Mouse (Mus musculus) mature B cell (primary cell): ENCODE results near the gene Ror2.

Experiments used
- in situ Hi-C: fragments of 300-500 bp; cut with MboI; formaldehyde crosslinking; loops from 2 replicates; pipeline ENCODE4 v1.14.3; 2019

Gene Ror2

GRCm38 (mm10) chr13:53130032-53130431 lies 155.9 kb downstream of the Ror2 start:
- in situ Hi-C loops: no loop called here

- in situ Hi-C loops: no loop called here
These were observed 160.3 kb downstream of the Ror2 start for GRCm38 (mm10) chr13:53125627-53126026.

GRCm38 (mm10) chr13:53122085-53122484 lies 163.8 kb downstream of the Ror2 start:
- in situ Hi-C loops: no loop called here

GRCm38 (mm10) chr13:53120906-53121305 lies 165.0 kb downstream of the Ror2 start:
- in situ Hi-C loops: no loop called here

- in situ Hi-C loops: no loop called here
These were observed 166.1 kb downstream of the Ror2 start for GRCm38 (mm10) chr13:53119586-53120426.

- in situ Hi-C loops: no loop called here
These were observed 167.5 kb downstream of the Ror2 start for GRCm38 (mm10) chr13:53118398-53118797.

GRCm38 (mm10) chr13:53117921-53118320 lies 168.0 kb downstream of the Ror2 start:
- in situ Hi-C loops: no loop called here

- in situ Hi-C loops: no loop called here
These were observed 175.7 kb downstream of the Ror2 start for GRCm38 (mm10) chr13:53110249-53110578.

GRCm38 (mm10) chr13:53109560-53110248 lies 176.2 kb downstream of the Ror2 start:
- in situ Hi-C loops: no loop called here

- in situ Hi-C loops: no loop called here
These were observed 179.2 kb downstream of the Ror2 start for GRCm38 (mm10) chr13:53106676-53107075.

GRCm38 (mm10) chr13:53099771-53100682 lies 185.9 kb downstream of the Ror2 start:
- in situ Hi-C loops: no loop called here

- in situ Hi-C loops: no loop called here
These were observed 189.3 kb downstream of the Ror2 start for GRCm38 (mm10) chr13:53096615-53097014.

GRCm38 (mm10) chr13:53095222-53095621 lies 190.7 kb downstream of the Ror2 start:
- in situ Hi-C loops: no loop called here

- in situ Hi-C loops: no loop called here
These were observed 191.3 kb downstream of the Ror2 start for GRCm38 (mm10) chr13:53094658-53095057.

- in situ Hi-C loops: no loop called here
These were observed 192.5 kb downstream of the Ror2 start for GRCm38 (mm10) chr13:53093407-53093806.

GRCm38 (mm10) chr13:53086552-53087282 lies 199.2 kb downstream of the Ror2 start:
- in situ Hi-C loops: no loop called here

GRCm38 (mm10) chr13:53081846-53082245 lies 204.1 kb downstream of the Ror2 start:
- in situ Hi-C loops: no loop called here

GRCm38 (mm10) chr13:53077732-53078345 lies 208.1 kb downstream of the Ror2 start:
- in situ Hi-C loops: no loop called here

- in situ Hi-C loops: no loop called here
These were observed 210.9 kb downstream of the Ror2 start for GRCm38 (mm10) chr13:53075006-53075405.

- in situ Hi-C loops: no loop called here
These were observed 216.7 kb downstream of the Ror2 start for GRCm38 (mm10) chr13:53069076-53069690.

- in situ Hi-C loops: no loop called here
These were observed 217.5 kb downstream of the Ror2 start for GRCm38 (mm10) chr13:53068461-53068860.
